ENCODE assay signal across 9 mouse cellular contexts in the genomic region with DNA sequence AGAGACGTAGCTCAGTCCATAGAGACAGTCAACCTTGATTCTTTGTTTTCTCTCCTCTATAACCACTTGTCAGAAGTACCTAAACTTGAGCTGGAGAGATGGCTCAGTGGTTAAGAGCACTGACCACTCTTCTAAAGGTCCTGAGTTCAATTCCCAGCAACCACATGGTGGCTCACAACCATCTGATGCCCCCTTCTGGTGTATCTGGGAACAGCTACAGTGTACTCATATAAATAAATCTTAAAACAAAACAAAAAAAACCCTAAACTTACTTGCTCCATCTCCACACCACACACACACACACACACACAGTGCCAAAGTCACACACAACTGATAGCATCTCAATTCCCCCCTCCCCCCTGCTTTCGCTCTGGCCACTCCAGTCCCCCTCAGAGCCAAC. TPM values are rescaled to one million over a fixed set of nuclear protein-coding genes. Genes with fewer than 3 reads are reported as not detected.
A peak's percentile ranks its signal among the peaks of the same experiment; 100 is the strongest.
DNase-seq lines count a peak whose midpoint lies in the region; ATAC-seq and TF ChIP-seq lines count a peak whose summit lies in the region.
"Had no signal": no experiment of that assay in that cellular context is flagged by ENCODE, and none has a peak within 500 bp of the region (broad histone marks: within the 10 kb centered on the region; RNA-seq: fewer than 3 reads in every experiment).

No protein-coding gene starts in this region.

- in situ Hi-C loops in ES-E14 (cut with MboI; ENCODE audit: low sequenced_read_pairs in 2 of 2, unreplicated experiment in 2 of 2), result loop anchor here (10.0 kb wide), 2 partner anchors 133 to 143 kb away; no protein-coding TSS in a partner anchor

- peaks cover 25% of the 10 kb centered on the region for H3K4me1 ChIP-seq in heart, embryonic 15.5 days (replicated peaks)
- H3K4me1 ChIP-seq in ES-E14 (ENCODE audit: control insufficient read depth in 2 of 2, insufficient read depth in 2 of 2, low read length in 2 of 2, poor library complexity in 1 of 2), result no peaks in the 10 kb centered on the region
- H3K4me1 ChIP-seq in heart, embryonic 16.5 days (ENCODE audit: control insufficient read depth, insufficient read depth, low read length), result peaks cover 19% of the 10 kb centered on the region
- H3K4me1 ChIP-seq in midbrain, embryonic 11.5 days (ENCODE audit: control insufficient read depth, insufficient read depth, low read length), result peaks cover 9% of the 10 kb centered on the region

- DNase-seq in heart, adult 9 months (ENCODE audit: low spot score in 2 of 2), result no peak
- no peak for DNase-seq in ES-E14 (ENCODE audit: low read depth, low spot score)
- DNase-seq in midbrain, embryonic 11.5 days (ENCODE audit: low spot score, missing footprints), result no peak
- DNase-seq in adrenal gland, postnatal 25 days, result no peak
- DNase-seq in layer of hippocampus, postnatal 36 days, result no peak
- no peak for DNase-seq in gastrocnemius, adult 18-20 months (ENCODE audit: low spot score)
- DNase-seq: adrenal gland, postnatal 36 days had no signal

- peaks cover 23% of the 10 kb centered on the region for H3K36me3 ChIP-seq in heart, embryonic 15.5 days
- peaks cover 8% of the 10 kb centered on the region for H3K36me3 ChIP-seq in ES-E14 (ENCODE audit: control insufficient read depth, insufficient read depth, low read length, poor library complexity, severe bottlenecking)
- peaks cover 17% of the 10 kb centered on the region for H3K36me3 ChIP-seq in heart, embryonic 16.5 days (ENCODE audit: control insufficient read depth, insufficient read depth)
- peaks cover 5% of the 10 kb centered on the region; the same call in 1 of the 2 replicates for H3K36me3 ChIP-seq in midbrain, embryonic 11.5 days (ENCODE audit: control insufficient read depth, insufficient read depth, low read length)

- H3K9me3 ChIP-seq in heart, embryonic 15.5 days (replicated peaks), result no peaks in the 10 kb centered on the region
- H3K9me3 ChIP-seq in ES-E14 (ENCODE audit: control insufficient read depth, insufficient read depth, low read depth, low read length), result no peaks in the 10 kb centered on the region
- H3K9me3 ChIP-seq in heart, embryonic 16.5 days (replicated peaks; ENCODE audit: control insufficient read depth, low read length), result no peaks in the 10 kb centered on the region
- no peaks in the 10 kb centered on the region for H3K9me3 ChIP-seq in midbrain, embryonic 11.5 days (ENCODE audit: control insufficient read depth, low read length)

- no peak for ATAC-seq in heart, embryonic 15.5 days (replicated peaks; ENCODE audit: insufficient number of reproducible peaks, insufficient read depth, low FRiP score, low read depth)
- no peak for ATAC-seq in heart, embryonic 16.5 days (replicated peaks; ENCODE audit: extremely low read depth, insufficient read depth, low FRiP score)
- no peak for ATAC-seq in midbrain, embryonic 11.5 days (ENCODE audit: low FRiP score)

- H3K4me3 ChIP-seq in heart, embryonic 15.5 days, result peak overlapping the region; percentile 93
- H3K4me3 ChIP-seq in ES-E14 (ENCODE audit: insufficient read depth in 1 of 2, low read depth in 1 of 2, low read length in 2 of 2, poor library complexity in 1 of 2, severe bottlenecking in 1 of 2), result peak overlapping the region; percentile 61 to 92
- peak overlapping the region; percentile 87 for H3K4me3 ChIP-seq in heart, embryonic 16.5 days (ENCODE audit: low read length)
- H3K4me3 ChIP-seq in midbrain, embryonic 11.5 days (ENCODE audit: low read depth, low read length), result peak overlapping the region; percentile 73; the same call in 1 of the 2 replicates

- peak overlapping the region; percentile 94 for H3K4me2 ChIP-seq in heart, embryonic 15.5 days
- peak overlapping the region; percentile 95 for H3K4me2 ChIP-seq in heart, embryonic 16.5 days (ENCODE audit: low read depth, low read length)
- peak overlapping the region; percentile 68 for H3K4me2 ChIP-seq in midbrain, embryonic 11.5 days

- H3K27ac ChIP-seq in heart, embryonic 15.5 days, result no peak overlapping the region
- H3K27ac ChIP-seq in ES-E14 (ENCODE audit: insufficient read depth, low read depth, low read length, poor library complexity, severe bottlenecking), result no peak overlapping the region
- H3K27ac ChIP-seq in heart, embryonic 16.5 days (ENCODE audit: low read length), result no peak overlapping the region
- no peak overlapping the region for H3K27ac ChIP-seq in midbrain, embryonic 11.5 days (ENCODE audit: low read depth, low read length)

- no peaks in the 10 kb centered on the region for H3K27me3 ChIP-seq in heart, embryonic 15.5 days
- H3K27me3 ChIP-seq in heart, embryonic 16.5 days (ENCODE audit: control insufficient read depth, insufficient read depth, low read length), result no peaks in the 10 kb centered on the region
- H3K27me3 ChIP-seq in midbrain, embryonic 11.5 days (ENCODE audit: control insufficient read depth, insufficient read depth, low read length), result no peaks in the 10 kb centered on the region

- no peak overlapping the region for H3K9ac ChIP-seq in heart, embryonic 15.5 days
- peak overlapping the region; percentile 92; the same call in 1 of the 2 replicates for H3K9ac ChIP-seq in ES-E14 (ENCODE audit: insufficient read depth, low read depth, low read length, poor library complexity, severe bottlenecking)
- peak overlapping the region; percentile 84 for H3K9ac ChIP-seq in heart, embryonic 16.5 days (ENCODE audit: low read length)
- peak overlapping the region; percentile 76; the same call in 1 of the 2 replicates for H3K9ac ChIP-seq in midbrain, embryonic 11.5 days (ENCODE audit: low read length)

- 81% methylated on average over 2 of the region's 2 CpGs for WGBS in heart, embryonic 15.5 days
- WGBS in heart, embryonic 16.5 days, result 71% methylated on average over 2 of the region's 2 CpGs
- WGBS in midbrain, embryonic 11.5 days, result 70% methylated on average over 2 of the region's 2 CpGs

TF ChIP-seq in ES-E14, 5 proteins besides CTCF, POLR2A, EP300 and RAD21:
- TF ChIP-seq ZNF384 (IDR thresholded peaks at IDR 0.05; ENCODE audit: low read depth, low read length), result no peak
- TF ChIP-seq MAFK (IDR thresholded peaks at IDR 0.05; ENCODE audit: insufficient read depth, low read depth, low read length), result no peak
- 0 out of 2 replicates have a peak, but pooled peaks have one; percentile 21 for TF ChIP-seq ZC3H11A (IDR thresholded peaks at IDR 0.05; ENCODE audit: borderline replicate concordance, low read depth, low read length)
- no peak for TF ChIP-seq CHD2 (IDR thresholded peaks at IDR 0.05; ENCODE audit: low read depth, low read length)
- TF ChIP-seq HCFC1 (IDR thresholded peaks at IDR 0.05; ENCODE audit: borderline replicate concordance, insufficient read depth, low read length), result no peak

RNA-seq across cellular contexts. Expression of gene Rad51ap1, which starts 1.3 kb away (rescaled TPM):
- 27.7 and 32.9 TPM in 2 replicates for polyA plus RNA-seq in heart, embryonic 15.5 days (2015; fragmentation: Nextera tagmentation; extraction: Ambion mirVana)
- 40.5 and 40.6 TPM in 2 replicates for total RNA-seq in ES-E14 (2012; rRNA removed)
- 27.8 and 32.8 TPM in 2 replicates for polyA plus RNA-seq in heart, embryonic 16.5 days (2015; fragmentation: Nextera tagmentation; extraction: Ambion mirVana)
- 82.3 and 87.5 TPM in 2 replicates for polyA plus RNA-seq in midbrain, embryonic 11.5 days (2014; fragmentation: Nextera tagmentation; extraction: Ambion mirVana)
- 3.7 and 5.9 TPM in 2 replicates for total RNA-seq in adrenal gland, postnatal 25 days (2021)
- 1 to 10 TPM; 2.7 to 2.8 TPM for total RNA-seq in layer of hippocampus, postnatal 36 days (2021)
- total RNA-seq in gastrocnemius, adult 18-20 months (2021), result under 1 TPM in 1 of 2 experiments, not detected in 1; 0.11 TPM

RNA-seq across cellular contexts. Expression of gene D6Wsu163e, which starts 1.7 kb away (rescaled TPM):
- polyA plus RNA-seq in heart, embryonic 15.5 days (2015; fragmentation: Nextera tagmentation; extraction: Ambion mirVana), result 12.0 TPM in 2 replicates
- 11.6 and 20.3 TPM in 2 replicates for total RNA-seq in ES-E14 (2012; rRNA removed)
- polyA plus RNA-seq in heart, embryonic 16.5 days (2015; fragmentation: Nextera tagmentation; extraction: Ambion mirVana), result 14.3 and 16.0 TPM in 2 replicates
- 19.4 and 21.5 TPM in 2 replicates for polyA plus RNA-seq in midbrain, embryonic 11.5 days (2014; fragmentation: Nextera tagmentation; extraction: Ambion mirVana)
- total RNA-seq in adrenal gland, postnatal 25 days (2021), result 24.7 and 25.1 TPM in 2 replicates
- total RNA-seq in layer of hippocampus, postnatal 36 days (2021), result 10 to 100 TPM; 45.7 to 46.1 TPM
- 1 to 10 TPM; 7.2 to 8.4 TPM for total RNA-seq in gastrocnemius, adult 18-20 months (2021)

RNA-seq across cellular contexts. Expression of gene Dyrk4, which starts 16.4 kb away (rescaled TPM):
- 0.29 TPM in 1 of 2 replicates, not detected in the other for polyA plus RNA-seq in heart, embryonic 15.5 days (2015; fragmentation: Nextera tagmentation; extraction: Ambion mirVana)
- total RNA-seq in ES-E14 (2012; rRNA removed), result 0.74 and 1.3 TPM in 2 replicates
- 0.39 and 0.59 TPM in 2 replicates for polyA plus RNA-seq in heart, embryonic 16.5 days (2015; fragmentation: Nextera tagmentation; extraction: Ambion mirVana)
- polyA plus RNA-seq in midbrain, embryonic 11.5 days (2014; fragmentation: Nextera tagmentation; extraction: Ambion mirVana), result 0.11 TPM in 1 of 2 replicates, not detected in the other
- not detected in 2 replicates for total RNA-seq in adrenal gland, postnatal 25 days (2021)
- under 1 TPM; 0.18 to 0.32 TPM for total RNA-seq in layer of hippocampus, postnatal 36 days (2021)
- total RNA-seq in gastrocnemius, adult 18-20 months (2021), result not detected
